Mouse (Mus musculus): ENCODE data around the gene Snrpb. TPM values are rescaled to one million over a fixed set of nuclear protein-coding genes. Genes with fewer than 3 reads are reported as not detected.

The Snrpb gene
- polyA plus RNA-seq, 1 experiment = 103 TPM

- TF ChIP-seq CTCF (IDR thresholded peaks at IDR 0.05; ENCODE audit: control insufficient read depth, insufficient read depth, low read length) (no peak), POLR2A (IDR thresholded peaks at IDR 0.05; ENCODE audit: borderline replicate concordance, control insufficient read depth, low read depth, low read length) (no peak)
- Histone ChIP-seq H3K27ac (ENCODE audit: control insufficient read depth, insufficient read depth, low read depth, low read length, poor library complexity) (peak overlapping the region; percentile 6; the same call in 1 of the 2 replicates), H3K4me3 (replicated peaks; ENCODE audit: control insufficient read depth, low read depth, low read length) (peak overlapping the region; percentile 74), H3K4me1 (ENCODE audit: control insufficient read depth, insufficient read depth, low read length) (no peaks in the 10 kb centered on the region; the same call in 1 of the 2 replicates)
- WGBS = 1% methylated on average over 15 of the region's 15 CpGs
Measured at GRCm38 (mm10) chr2:130179507-130180019, 360 bp upstream of the Snrpb start.

DNA sequence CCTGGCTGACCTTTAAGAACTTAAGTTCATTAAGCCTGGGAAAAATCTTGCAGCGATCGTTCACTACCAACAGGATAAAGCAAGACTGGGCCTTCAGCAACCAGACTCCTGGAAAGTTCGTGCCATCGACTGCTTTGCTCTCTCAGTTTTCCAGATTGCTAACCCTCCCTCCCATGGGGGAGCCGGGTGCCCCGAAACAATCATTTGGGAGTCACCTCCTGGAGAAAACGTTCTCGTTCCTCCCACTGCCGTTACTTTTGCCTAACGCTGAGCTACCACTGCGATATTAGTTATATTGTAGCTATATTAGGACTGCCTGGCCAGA is 860 bp downstream of the Snrpb start:
- 0% methylated on average over 11 of the region's 11 CpGs for WGBS
- peak overlapping the region; percentile 85 for H3K27ac ChIP-seq (ENCODE audit: control insufficient read depth, insufficient read depth, low read depth, low read length, poor library complexity)
- H3K4me1 ChIP-seq (ENCODE audit: control insufficient read depth, insufficient read depth, low read length) = no peaks in the 10 kb centered on the region; the same call in 1 of the 2 replicates
- peak overlapping the region; percentile 74 for H3K4me3 ChIP-seq (replicated peaks; ENCODE audit: control insufficient read depth, low read depth, low read length)
- no peak for TF ChIP-seq POLR2A (IDR thresholded peaks at IDR 0.05; ENCODE audit: borderline replicate concordance, control insufficient read depth, low read depth, low read length)
- TF ChIP-seq CTCF (IDR thresholded peaks at IDR 0.05; ENCODE audit: control insufficient read depth, insufficient read depth, low read length) = no peak

DNA sequence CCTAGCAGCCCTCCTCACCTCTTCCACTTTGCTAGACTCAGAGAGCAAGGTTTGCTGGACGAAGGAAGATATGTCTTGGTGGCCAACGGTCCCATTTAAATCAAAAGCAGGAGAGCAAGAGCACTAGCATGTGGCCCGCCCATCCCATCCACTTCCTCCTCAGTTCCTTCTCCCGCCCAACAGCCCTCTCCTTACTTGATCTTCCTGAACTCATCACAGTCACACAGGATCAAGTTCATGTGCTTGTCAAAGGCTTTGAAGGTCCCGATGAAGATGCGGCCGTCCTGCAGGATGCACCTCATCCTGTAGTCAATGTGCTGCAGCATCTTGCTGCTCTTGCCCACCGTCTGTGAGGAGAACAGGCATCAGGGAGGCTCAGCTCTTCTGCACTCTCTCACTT is 2.4 kb downstream of the Snrpb start:
- WGBS = 52% methylated on average over 8 of the region's 8 CpGs
- Histone ChIP-seq H3K4me3 (replicated peaks; ENCODE audit: control insufficient read depth, low read depth, low read length) (no peak overlapping the region), H3K4me1 (ENCODE audit: control insufficient read depth, insufficient read depth, low read length) (no peaks in the 10 kb centered on the region; the same call in 1 of the 2 replicates), H3K27ac (ENCODE audit: control insufficient read depth, insufficient read depth, low read depth, low read length, poor library complexity) (no peak overlapping the region)
- TF ChIP-seq POLR2A (IDR thresholded peaks at IDR 0.05; ENCODE audit: borderline replicate concordance, control insufficient read depth, low read depth, low read length) (no peak), CTCF (IDR thresholded peaks at IDR 0.05; ENCODE audit: control insufficient read depth, insufficient read depth, low read length) (no peak)

DNA sequence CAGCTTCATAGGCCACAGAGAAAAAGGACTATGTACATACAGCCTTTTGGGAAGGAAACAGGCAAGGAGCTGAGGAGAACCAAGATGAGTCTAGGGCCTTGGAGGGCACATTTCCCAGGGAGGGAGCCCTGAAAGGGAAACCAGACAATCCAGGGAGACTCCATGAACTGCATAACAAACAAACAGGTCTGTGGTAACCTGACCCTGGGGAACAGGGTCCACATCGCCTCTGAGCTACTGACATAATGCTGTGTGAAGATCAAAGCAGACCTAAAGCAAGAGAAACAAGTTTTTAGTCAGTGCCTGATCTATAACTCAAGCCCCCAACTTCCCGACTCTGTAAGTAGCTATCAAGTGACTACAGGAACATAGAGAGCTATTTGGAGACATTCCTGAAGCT is 7.5 kb downstream of the Snrpb start:
- H3K4me3 ChIP-seq (replicated peaks; ENCODE audit: control insufficient read depth, low read depth, low read length) = no peak overlapping the region
- TF ChIP-seq CTCF (IDR thresholded peaks at IDR 0.05; ENCODE audit: control insufficient read depth, insufficient read depth, low read length) = no peak
- no peak for TF ChIP-seq POLR2A (IDR thresholded peaks at IDR 0.05; ENCODE audit: borderline replicate concordance, control insufficient read depth, low read depth, low read length)
- no peak overlapping the region for H3K27ac ChIP-seq (ENCODE audit: control insufficient read depth, insufficient read depth, low read depth, low read length, poor library complexity)
- 92% methylated on average over 2 of the region's 2 CpGs for WGBS
- no peaks in the 10 kb centered on the region; the same call in 1 of the 2 replicates for H3K4me1 ChIP-seq (ENCODE audit: control insufficient read depth, insufficient read depth, low read length)

DNA sequence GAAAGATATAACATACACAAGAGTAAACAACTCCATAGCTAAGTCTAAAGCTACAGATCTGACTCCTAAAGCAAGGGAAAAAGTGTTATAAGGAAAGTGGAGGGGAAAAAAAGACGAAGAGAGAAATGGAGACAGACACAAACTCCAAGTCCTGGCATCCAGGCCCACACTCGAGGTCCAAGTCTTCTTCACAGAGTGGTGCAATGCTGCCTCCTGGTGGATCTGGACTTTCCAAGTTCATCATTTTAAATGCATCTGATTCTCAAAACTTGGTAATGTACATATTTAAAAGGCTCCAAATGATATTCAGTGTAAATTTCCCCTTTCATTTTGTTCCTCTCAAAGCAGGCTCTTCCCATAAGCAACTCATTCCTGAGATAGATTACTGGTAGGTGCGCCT is 11.3 kb downstream of the Snrpb start:
- TF ChIP-seq CTCF (IDR thresholded peaks at IDR 0.05; ENCODE audit: control insufficient read depth, insufficient read depth, low read length) = peak; percentile 52
- no peak for TF ChIP-seq POLR2A (IDR thresholded peaks at IDR 0.05; ENCODE audit: borderline replicate concordance, control insufficient read depth, low read depth, low read length)
- no peaks in the 10 kb centered on the region for H3K4me1 ChIP-seq (ENCODE audit: control insufficient read depth, insufficient read depth, low read length)
- no peak overlapping the region for H3K4me3 ChIP-seq (replicated peaks; ENCODE audit: control insufficient read depth, low read depth, low read length)
- WGBS = 47% methylated on average over 3 of the region's 3 CpGs
- no peak overlapping the region for H3K27ac ChIP-seq (ENCODE audit: control insufficient read depth, insufficient read depth, low read depth, low read length, poor library complexity)

GRCm38 (mm10) chr2:130166311-130167214 is 12.6 kb downstream of the Snrpb start:
- TF ChIP-seq POLR2A (IDR thresholded peaks at IDR 0.05; ENCODE audit: borderline replicate concordance, control insufficient read depth, low read depth, low read length) = no peak
- no peak for TF ChIP-seq CTCF (IDR thresholded peaks at IDR 0.05; ENCODE audit: control insufficient read depth, insufficient read depth, low read length)
- no peaks in the 10 kb centered on the region for H3K4me1 ChIP-seq (ENCODE audit: control insufficient read depth, insufficient read depth, low read length)
- 75% methylated on average over 9 of the region's 9 CpGs for WGBS

DNA sequence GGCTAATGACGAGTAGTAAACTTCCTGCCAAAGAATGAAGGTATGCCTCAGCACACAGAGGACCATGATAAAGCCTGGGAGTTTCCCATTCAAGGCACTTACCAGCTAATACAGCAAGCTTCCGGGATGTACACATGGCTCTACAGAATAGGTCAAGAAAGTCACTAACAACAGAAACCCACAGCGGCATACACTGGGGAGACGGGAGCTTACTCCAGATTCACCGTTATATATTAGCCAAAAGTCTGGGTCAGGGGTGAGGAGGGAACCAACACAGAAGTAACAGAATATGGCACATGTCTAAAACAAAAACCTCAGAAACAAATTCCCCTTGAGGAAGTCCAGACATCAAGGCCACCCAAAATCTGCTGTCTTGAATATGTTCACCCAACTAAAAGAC is 16.5 kb downstream of the Snrpb start:
- H3K4me1 ChIP-seq (ENCODE audit: control insufficient read depth, insufficient read depth, low read length) = no peaks in the 10 kb centered on the region
- H3K4me3 ChIP-seq (replicated peaks; ENCODE audit: control insufficient read depth, low read depth, low read length) = no peak overlapping the region
- TF ChIP-seq CTCF (IDR thresholded peaks at IDR 0.05; ENCODE audit: control insufficient read depth, insufficient read depth, low read length) = no peak
- TF ChIP-seq POLR2A (IDR thresholded peaks at IDR 0.05; ENCODE audit: borderline replicate concordance, control insufficient read depth, low read depth, low read length) = no peak
- WGBS = 76% methylated on average over 5 of the region's 5 CpGs
- no peak overlapping the region for H3K27ac ChIP-seq (ENCODE audit: control insufficient read depth, insufficient read depth, low read depth, low read length, poor library complexity)

More at GRCm38 (mm10) chr2:130166311-130167214, 12.6 kb downstream of the Snrpb start:
- Histone ChIP-seq H3K4me3 (replicated peaks; ENCODE audit: control insufficient read depth, low read depth, low read length) (no peak overlapping the region), H3K27ac (ENCODE audit: control insufficient read depth, insufficient read depth, low read depth, low read length, poor library complexity) (no peak overlapping the region)

DNA sequence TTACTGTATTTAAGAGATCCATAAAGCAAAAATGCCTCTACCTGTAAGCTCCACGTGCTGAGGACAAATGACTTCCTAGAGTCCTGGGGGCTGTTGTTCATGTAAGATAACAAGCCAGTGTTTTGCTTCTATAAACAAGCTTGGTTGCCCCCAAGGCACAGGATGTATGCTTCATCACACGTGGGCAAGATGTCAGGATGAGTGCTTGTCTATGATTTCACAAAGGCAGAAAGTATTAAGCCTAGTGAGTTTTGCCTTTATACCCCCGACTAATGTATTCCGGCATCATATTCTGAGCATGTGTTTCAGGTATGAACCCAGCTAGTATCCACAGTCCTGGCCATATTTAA is 21.1 kb downstream of the Snrpb start:
- no peak overlapping the region for H3K27ac ChIP-seq (ENCODE audit: control insufficient read depth, insufficient read depth, low read depth, low read length, poor library complexity)
- no peaks in the 10 kb centered on the region for H3K4me1 ChIP-seq (ENCODE audit: control insufficient read depth, insufficient read depth, low read length)
- WGBS = 61% methylated on average over 4 of the region's 4 CpGs
- TF ChIP-seq CTCF (IDR thresholded peaks at IDR 0.05; ENCODE audit: control insufficient read depth, insufficient read depth, low read length) (no peak), POLR2A (IDR thresholded peaks at IDR 0.05; ENCODE audit: borderline replicate concordance, control insufficient read depth, low read depth, low read length) (no peak)
- no peak overlapping the region for H3K4me3 ChIP-seq (replicated peaks; ENCODE audit: control insufficient read depth, low read depth, low read length)

All from bone marrow, adult 2 months (tissue).